Mouse (Mus musculus) midbrain, postnatal 0 days (tissue): ENCODE measurements around the gene F2. TPM values are rescaled to one million over a fixed set of nuclear protein-coding genes. Genes with fewer than 3 reads are reported as not detected.

Experiments used
- ATAC-seq: fragments of 200-750 bp; cut with Nextera tagmentation; 2 replicates; pipeline ENCODE4 v1.8.0; 2017; ENCODE audit warnings: moderate number of reproducible peaks, mild to moderate bottlenecking, moderate TSS enrichment, moderate library complexity; ENCODE audit not compliant: low FRiP score
- DNase-seq: peaks from one replicate; pipeline ENCODE4 v3.0.0-alpha.2; 2015; ENCODE audit warnings: low spot score
- H3K27ac ChIP-seq: fragments of 300-500 bp; sonication (generic); 2 replicates; pipeline ENCODE4 v1.5.1; 2014; ENCODE audit warnings: low read depth, mild to moderate bottlenecking, low read length, mixed read lengths
- H3K27me3 ChIP-seq: fragments of 300-500 bp; sonication (generic); 2 replicates; pipeline ENCODE4 v1.6.1; 2014; ENCODE audit warnings: low read length, control low read depth, mixed read lengths; ENCODE audit not compliant: insufficient read depth
- H3K36me3 ChIP-seq: fragments of 300-500 bp; sonication (generic); 2 replicates; pipeline ENCODE4 v1.6.1; 2014; ENCODE audit warnings: low read length, control low read depth, mixed read lengths; ENCODE audit not compliant: insufficient read depth
- H3K4me1 ChIP-seq: fragments of 300-500 bp; sonication (generic); 2 replicates; pipeline ENCODE4 v1.6.1; 2014; ENCODE audit warnings: mild to moderate bottlenecking, control low read depth, antibody characterized with exemption, low read length, mixed read lengths; ENCODE audit not compliant: insufficient read depth
- H3K4me2 ChIP-seq: fragments of 300-500 bp; sonication (generic); 2 replicates; pipeline ENCODE4 v1.6.1; 2014; ENCODE audit warnings: low read depth, mild to moderate bottlenecking, low read length, mixed read lengths; ENCODE audit not compliant: poor library complexity, severe bottlenecking
- H3K4me3 ChIP-seq: fragments of 300-500 bp; sonication (generic); 2 replicates; pipeline ENCODE4 v1.5.1; 2014; ENCODE audit warnings: low read depth, mild to moderate bottlenecking, low read length, moderate library complexity
- H3K9ac ChIP-seq: fragments of 300-500 bp; sonication (generic); replicated peaks from 2 replicates; pipeline ENCODE4 v1.6.1; 2014; ENCODE audit warnings: mild to moderate bottlenecking, low read length, moderate library complexity, mixed read lengths; ENCODE audit not compliant: poor library complexity, severe bottlenecking
- H3K9me3 ChIP-seq: fragments of 300-500 bp; sonication (generic); 2 replicates; pipeline ENCODE4 v1.6.1; 2016; ENCODE audit warnings: low read length, control low read depth
- CTCF ChIP-seq: IDR thresholded peaks from 2 replicates; pipeline ENCODE4 v1.5.1; 2016; ENCODE audit warnings: antibody characterized with exemption, mild to moderate bottlenecking
- WGBS: fragments of 180-500 bp; shearing (Covaris S2); extraction: QIAGEN DNeasy Blood & Tissue Kit; methylation state at CpG from one replicate; pipeline ENCODE4 v1.1.7; 2014; 5-methylcytosine and 5-hydroxymethylcytosine counted together
- polyA plus RNA-seq: library from polyadenylated mRNA; unstranded; fragments of >200 nt; fragmentation: Nextera tagmentation; extraction: Ambion mirVana; gene quantifications from 2 replicates; pipeline ENCODE4 v1.2.1, GENCODE M21; 2015
- total RNA-seq: library from RNA; depleted of rRNA; stranded (reverse); fragments of >200 nt; gene quantifications from 2 replicates; pipeline ENCODE4 v1.2.3, GENCODE M21; 2014

F2 gene
- total and polyA plus RNA-seq, 2 experiments from 2014 or later = 0.10 TPM; not detected in 1

DNA sequence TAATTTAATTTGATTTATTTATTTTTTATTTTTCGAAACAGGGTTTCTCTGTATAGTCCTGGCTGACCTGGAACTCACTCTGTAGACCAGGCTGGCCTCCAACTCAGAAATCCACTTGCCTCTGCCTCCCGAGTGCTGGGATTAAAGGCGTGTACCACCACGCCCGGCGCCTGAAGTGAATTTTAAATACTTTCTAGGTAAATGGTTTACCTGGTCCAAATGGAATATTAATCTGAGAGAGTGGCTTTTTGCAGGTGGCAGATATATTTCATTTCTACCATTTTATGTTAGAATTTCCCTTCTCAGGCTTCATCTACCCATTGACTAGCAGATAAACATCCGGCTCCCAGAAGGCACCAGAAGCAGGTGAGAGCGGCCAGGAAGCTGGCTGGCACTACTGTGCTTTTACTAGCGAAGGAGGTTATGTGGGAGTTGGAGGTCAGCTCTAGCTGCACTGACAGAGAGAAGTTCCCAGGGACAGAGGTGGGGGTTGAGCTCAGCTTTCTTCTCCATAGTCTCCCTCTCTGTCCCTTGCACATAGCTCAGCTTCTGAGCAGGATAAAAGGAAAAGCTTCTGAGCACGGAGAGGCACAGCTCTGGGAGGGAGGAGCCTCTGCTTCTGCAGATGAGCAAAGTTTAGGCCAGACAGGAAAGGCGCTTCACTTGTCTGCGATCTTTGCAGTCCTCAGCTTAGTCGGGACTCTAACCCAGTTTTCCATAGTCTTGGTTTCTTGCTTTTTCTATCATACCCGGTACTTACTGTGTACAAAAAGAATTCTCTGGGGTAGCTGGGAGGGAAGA, 15.4 kb upstream of the F2 start:
- peaks cover 36% of the 10 kb centered on the region for H3K36me3 ChIP-seq
- no peak for TF ChIP-seq CTCF

DNA sequence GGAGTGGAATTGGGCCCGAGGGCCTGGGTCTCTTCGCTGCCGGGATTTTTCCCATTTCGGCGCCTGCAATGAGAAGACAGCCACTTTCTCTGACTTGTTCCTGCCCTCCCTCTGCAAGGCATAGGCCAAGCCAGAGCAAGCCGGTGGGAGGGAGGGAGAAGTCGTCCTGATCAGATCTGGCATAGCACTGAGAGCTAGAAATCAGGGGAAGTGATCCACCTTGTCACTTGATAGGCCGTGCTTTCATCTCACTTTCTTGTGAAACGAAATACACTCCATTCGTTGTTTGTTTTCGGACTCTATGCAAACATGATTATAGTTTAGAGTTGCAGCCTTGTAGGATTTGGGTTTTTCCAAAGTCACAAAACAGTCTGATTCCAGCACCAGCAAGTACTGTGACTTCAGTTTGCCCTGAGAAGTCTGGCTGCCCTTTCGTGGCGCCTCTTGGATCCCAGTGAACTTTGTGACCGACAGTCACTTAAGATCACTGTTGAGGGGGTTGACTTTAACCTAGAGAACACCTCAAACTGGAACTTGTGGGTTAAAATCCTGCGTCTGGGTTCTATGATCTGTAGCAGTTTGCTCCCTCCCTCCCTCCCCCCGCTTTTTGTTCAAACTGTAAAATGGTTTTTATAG, 14.3 kb upstream of the F2 start:
- no peak for TF ChIP-seq CTCF
- Histone ChIP-seq H3K4me3 (peak overlapping the region; percentile 87), H3K27me3 (no peaks in the 10 kb centered on the region), H3K4me2 (peak overlapping the region; percentile 99), H3K4me1 (peaks cover 10% of the 10 kb centered on the region; the same call in 1 of the 2 replicates), H3K27ac (peak overlapping the region; percentile 85), H3K9ac (peak overlapping the region; percentile 93), H3K36me3 (peaks cover 35% of the 10 kb centered on the region), H3K9me3 (no peaks in the 10 kb centered on the region)
- 17% methylated on average over 16 of the region's 16 CpGs for WGBS
- ATAC-seq (peak; percentile 64), DNase-seq (no peak)

More for the DNA sequence above, 15.4 kb upstream of the F2 start:
- Histone ChIP-seq H3K27ac (no peak overlapping the region), H3K27me3 (no peaks in the 10 kb centered on the region), H3K9me3 (no peaks in the 10 kb centered on the region), H3K4me1 (peaks cover 10% of the 10 kb centered on the region; the same call in 1 of the 2 replicates), H3K4me3 (no peak overlapping the region), H3K9ac (no peak overlapping the region), H3K4me2 (no peak overlapping the region)
- no peak for ATAC-seq
- no peak for DNase-seq
- 84% methylated on average over 14 of the region's 14 CpGs for WGBS

DNA sequence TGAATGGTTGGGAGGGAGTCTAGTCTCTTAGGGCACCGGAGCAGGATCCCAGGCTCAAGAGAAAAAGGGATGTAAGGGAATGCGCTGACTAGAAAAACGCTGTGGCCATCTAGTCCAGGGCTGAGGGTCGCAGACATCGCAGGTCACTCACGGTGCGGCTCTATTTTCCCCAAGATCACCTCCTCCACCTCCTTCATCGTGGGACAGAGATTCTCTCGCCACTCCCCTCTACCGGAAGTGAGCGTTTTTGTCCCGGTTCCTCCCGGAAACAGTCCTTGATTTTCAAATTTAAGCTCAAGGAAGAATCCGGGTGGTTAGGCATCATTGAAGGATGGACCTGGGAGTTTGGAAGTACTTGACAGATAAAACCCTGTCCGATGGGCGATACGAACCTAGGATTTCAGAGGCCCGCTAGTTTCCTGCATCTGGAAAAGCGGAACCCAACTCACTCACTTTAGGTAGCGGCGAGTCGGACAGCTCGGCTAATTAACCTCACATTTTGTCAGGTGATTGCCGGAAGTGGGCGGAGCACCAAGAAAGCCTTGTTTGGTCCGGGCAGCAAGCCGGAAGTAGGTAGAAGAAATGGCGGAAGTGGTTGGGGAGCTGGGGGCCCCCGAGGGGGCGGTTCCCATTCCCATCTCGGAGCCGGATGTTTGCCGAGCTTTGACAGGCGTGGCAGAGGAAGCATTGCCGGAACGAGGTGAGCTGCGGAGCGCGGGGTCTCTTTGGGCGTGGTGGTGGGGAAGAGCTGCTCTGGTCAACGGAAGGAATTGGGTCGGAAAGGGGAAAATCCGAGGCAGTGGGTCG, 13.5 kb upstream of the F2 start, which contains the start of the genes Zfp408 and Arhgap1:
Gene Zfp408 (minus strand): TSS at position 239 of the 807 bp plus-strand sequence.
Gene Arhgap1 (plus strand): TSS at position 308 of the 807 bp plus-strand sequence.
- ATAC-seq = peak; percentile 92
- TF ChIP-seq CTCF = no peak; the same call in 1 of the 2 replicates
- WGBS = under 1% methylated on average over 43 of the region's 44 CpGs
- Histone ChIP-seq H3K9me3 (no peaks in the 10 kb centered on the region), H3K36me3 (peaks cover 35% of the 10 kb centered on the region), H3K9ac (peak within 1 kb of the TSS; percentile 93), H3K27ac (peak within 1 kb of the TSS; percentile 85), H3K4me1 (peaks cover 10% of the 10 kb centered on the region; the same call in 1 of the 2 replicates), H3K4me2 (peak within 1 kb of the TSS; percentile 99), H3K4me3 (peak within 1 kb of the TSS; percentile 87), H3K27me3 (no peaks in the 10 kb centered on the region)
- peak; percentile 99 for DNase-seq

DNA sequence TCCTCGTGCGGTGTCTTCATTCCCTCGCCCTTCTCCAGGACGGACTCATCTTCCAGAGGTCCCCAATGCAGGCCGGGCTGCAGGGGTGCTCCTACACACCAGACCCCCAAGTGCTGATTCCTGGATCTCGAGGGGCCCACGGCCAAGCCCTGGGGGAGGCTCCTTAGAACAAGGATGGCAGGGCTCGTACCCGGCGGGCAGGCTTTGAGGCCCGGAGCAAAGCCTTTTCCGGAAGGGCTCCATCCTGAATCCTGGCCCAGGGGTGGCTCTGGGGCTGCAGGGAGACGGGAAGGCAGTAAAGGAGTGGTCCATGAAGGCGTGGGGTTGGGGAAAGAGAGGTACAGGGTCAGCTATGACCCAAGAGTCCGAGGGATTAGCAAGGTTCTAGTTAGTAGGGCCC, 12.9 kb upstream of the F2 start:
- H3K9ac ChIP-seq = peak overlapping the region; percentile 93
- no peaks in the 10 kb centered on the region for H3K27me3 ChIP-seq
- no peak for DNase-seq
- ATAC-seq = 0 out of 2 replicates have a peak, but pooled peaks have one; percentile 0
- H3K4me2 ChIP-seq = peak overlapping the region; percentile 99
- H3K4me1 ChIP-seq = peaks cover 10% of the 10 kb centered on the region; the same call in 1 of the 2 replicates
- peaks cover 35% of the 10 kb centered on the region for H3K36me3 ChIP-seq
- peak overlapping the region; percentile 87 for H3K4me3 ChIP-seq
- 3% methylated on average over 15 of the region's 15 CpGs for WGBS
- TF ChIP-seq CTCF = no peak
- H3K9me3 ChIP-seq = no peaks in the 10 kb centered on the region
- H3K27ac ChIP-seq = peak overlapping the region; percentile 85

DNA sequence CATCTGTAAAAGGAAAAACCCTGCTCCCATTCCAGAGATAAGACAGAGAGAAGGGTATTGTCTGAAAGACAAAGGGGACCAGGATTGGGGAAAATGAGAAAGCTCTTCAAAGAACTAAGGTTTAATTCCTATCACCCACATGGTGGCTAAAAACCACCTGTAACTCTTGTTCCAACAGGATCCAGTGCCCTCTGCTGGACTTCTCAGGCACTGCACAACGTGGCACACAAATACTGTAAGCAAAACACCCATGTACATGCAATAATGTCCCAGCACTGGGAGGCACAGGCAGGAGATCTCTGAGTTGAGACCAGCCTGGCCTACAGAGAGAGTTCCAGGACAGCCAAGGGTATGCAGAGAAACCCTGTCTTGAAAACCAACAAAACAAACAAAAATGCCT, 10.5 kb upstream of the F2 start:
- Histone ChIP-seq H3K9me3 (no peaks in the 10 kb centered on the region), H3K27me3 (no peaks in the 10 kb centered on the region), H3K27ac (no peak overlapping the region), H3K9ac (no peak overlapping the region), H3K4me3 (no peak overlapping the region), H3K36me3 (peaks cover 39% of the 10 kb centered on the region), H3K4me2 (no peak overlapping the region), H3K4me1 (peaks cover 5% of the 10 kb centered on the region; the same call in 1 of the 2 replicates)
- whole genome bisulfite sequencing = 42% methylated on average over 1 of the region's 1 CpGs
- ATAC-seq (no peak), DNase-seq (peak; percentile 66)
- TF ChIP-seq CTCF = peak; percentile 82
